Comparison of ENCODE assay signal across 27 mouse cellular contexts in genomic region chr5:24399686-24400085, GRCm38 (mm10). TPM values are rescaled to one million over a fixed set of nuclear protein-coding genes. Genes with fewer than 3 reads are reported as not detected.
"Had no signal": no experiment of that assay in that cellular context is flagged by ENCODE, and none has a peak within 500 bp of the region (broad histone marks: within the 10 kb centered on the region; RNA-seq: fewer than 3 reads in every experiment).

No protein-coding gene starts in this region.

- H3K4me2 ChIP-seq: heart, embryonic 12.5 days; hindbrain, embryonic 13.5 days; hindbrain, embryonic 15.5 days; intestine, embryonic 15.5 days; limb, embryonic 13.5 days; limb, embryonic 15.5 days; liver, embryonic 12.5 days had no signal

- H3K36me3 ChIP-seq: hindbrain, embryonic 15.5 days had no signal

- H3K4me1 ChIP-seq: intestine, embryonic 15.5 days; limb, embryonic 15.5 days had no signal

- H3K9me3 ChIP-seq: heart, embryonic 10.5 days; heart, embryonic 12.5 days; hindbrain, embryonic 10.5 days; hindbrain, embryonic 13.5 days; hindbrain, embryonic 15.5 days; intestine, embryonic 15.5 days; limb, embryonic 13.5 days; limb, embryonic 15.5 days; liver, embryonic 12.5 days had no signal

- H3K4me3 ChIP-seq: heart, embryonic 10.5 days; heart, embryonic 12.5 days; hindbrain, embryonic 10.5 days; hindbrain, embryonic 13.5 days; hindbrain, embryonic 15.5 days; intestine, embryonic 15.5 days; layer of hippocampus, adult 2 months; limb, embryonic 13.5 days; limb, embryonic 15.5 days; liver, embryonic 12.5 days had no signal

- DNase-seq: heart, adult 18-20 months; heart, postnatal 10 days; heart, postnatal 4 days; kidney, adult 18-20 months; kidney, adult 8-10 months; kidney, postnatal 10 days; kidney, postnatal 25 days; kidney, postnatal 4 days; left cerebral cortex, postnatal 4 days had no signal

- ATAC-seq: inflammation-experienced regulatory T-cells, adult 6 months; intestine, embryonic 15.5 days; intestine, postnatal 0 days; liver, embryonic 12.5 days had no signal

- H3K9ac ChIP-seq: heart, embryonic 12.5 days; hindbrain, embryonic 13.5 days; hindbrain, embryonic 15.5 days; intestine, embryonic 15.5 days; limb, embryonic 13.5 days; limb, embryonic 15.5 days; liver, embryonic 12.5 days; liver, embryonic 14.5 days had no signal

- H3K27me3 ChIP-seq: heart, embryonic 12.5 days; hindbrain, embryonic 13.5 days; hindbrain, embryonic 15.5 days; intestine, embryonic 15.5 days; limb, embryonic 13.5 days; limb, embryonic 15.5 days; liver, embryonic 12.5 days had no signal

- H3K27ac ChIP-seq: heart, embryonic 10.5 days; hindbrain, embryonic 10.5 days; hindbrain, embryonic 13.5 days; hindbrain, embryonic 15.5 days; intestine, embryonic 15.5 days; layer of hippocampus, adult 2 months; limb, embryonic 13.5 days; limb, embryonic 15.5 days; liver, embryonic 12.5 days; liver, embryonic 14.5 days had no signal

RNA-seq across cellular contexts. Expression of gene Asic3, which starts 13.5 kb away (rescaled TPM):
- total RNA-seq: granulocyte monocyte progenitor cell, adult 5-6 weeks; heart, adult 18-20 months; layer of hippocampus, postnatal 10 days; left cerebral cortex, postnatal 4 days; liver, adult 2 months had no signal
- polyA plus RNA-seq: heart, embryonic 14.5 days; inflammation-experienced regulatory T-cells, adult 6 months; liver, embryonic 12.5 days; liver, embryonic 14.5 days; liver, embryonic 16.5 days had no signal
